13 mouse cellular contexts compared by ENCODE assay signal in the genomic region with DNA sequence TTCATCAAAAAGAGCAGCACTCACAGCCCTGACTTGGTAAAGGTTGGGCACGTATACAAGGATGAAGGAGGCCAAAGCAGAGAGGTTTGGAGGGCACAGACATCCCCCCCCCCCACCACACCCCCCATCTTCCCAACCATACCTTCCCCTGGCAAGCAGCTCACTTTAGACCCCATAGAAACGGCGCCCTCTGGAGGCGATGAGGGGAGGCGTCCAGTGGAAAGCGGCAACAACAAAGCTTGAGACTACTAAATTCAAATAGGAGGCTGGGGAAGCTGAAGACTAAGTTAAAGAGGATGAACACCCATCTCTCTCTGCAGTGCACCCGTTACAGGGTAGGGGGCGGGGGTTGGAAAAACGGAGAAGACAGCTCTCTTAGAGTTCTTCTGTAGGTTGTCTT. TPM values are rescaled to one million over a fixed set of nuclear protein-coding genes. Genes with fewer than 3 reads are reported as not detected.
DNase-seq lines count a peak whose midpoint lies in the region; ATAC-seq and TF ChIP-seq lines count a peak whose summit lies in the region.
"Had no signal": no experiment of that assay in that cellular context is flagged by ENCODE, and none has a peak within 500 bp of the region (broad histone marks: within the 10 kb centered on the region; RNA-seq: fewer than 3 reads in every experiment).

No protein-coding gene starts in this region.

- no peak for TF ChIP-seq POLR2A in heart, adult 2 months (IDR thresholded peaks at IDR 0.05; ENCODE audit: insufficient read depth, low read depth, low read length)

- H3K27me3 ChIP-seq in heart, adult 2 months (ENCODE audit: control insufficient read depth, insufficient read depth, low read length), result no peaks in the 10 kb centered on the region
- H3K27me3 ChIP-seq in midbrain, postnatal 0 days (ENCODE audit: insufficient read depth, low read length), result no peaks in the 10 kb centered on the region
- no peaks in the 10 kb centered on the region for H3K27me3 ChIP-seq in midbrain, embryonic 15.5 days (replicated peaks)
- H3K27me3 ChIP-seq in Patski, result peaks cover 18% of the 10 kb centered on the region
- no peaks in the 10 kb centered on the region for H3K27me3 ChIP-seq in midbrain, embryonic 10.5 days (ENCODE audit: low read depth, poor library complexity, severe bottlenecking)
- H3K27me3 ChIP-seq: limb, embryonic 15.5 days had no signal

- H3K36me3 ChIP-seq in heart, adult 2 months (ENCODE audit: control insufficient read depth, insufficient read depth, low read length), result no peaks in the 10 kb centered on the region
- H3K36me3 ChIP-seq in midbrain, postnatal 0 days (ENCODE audit: insufficient read depth, low read length), result no peaks in the 10 kb centered on the region
- H3K36me3 ChIP-seq in midbrain, embryonic 15.5 days (replicated peaks), result no peaks in the 10 kb centered on the region
- H3K36me3 ChIP-seq in midbrain, embryonic 10.5 days, result no peaks in the 10 kb centered on the region
- H3K36me3 ChIP-seq: limb, embryonic 15.5 days had no signal

- H3K4me2 ChIP-seq in midbrain, postnatal 0 days (ENCODE audit: low read depth, low read length, poor library complexity, severe bottlenecking), result no peak overlapping the region
- no peak overlapping the region for H3K4me2 ChIP-seq in midbrain, embryonic 15.5 days
- H3K4me2 ChIP-seq: limb, embryonic 15.5 days had no signal

- TF ChIP-seq EP300 in heart, adult 2 months (IDR thresholded peaks at IDR 0.05; ENCODE audit: insufficient read depth, low read depth, low read length), result no peak

- H3K4me1 ChIP-seq in heart, adult 2 months (ENCODE audit: control insufficient read depth, insufficient read depth, low read length), result no peaks in the 10 kb centered on the region; the same call in 1 of the 2 replicates
- no peaks in the 10 kb centered on the region for H3K4me1 ChIP-seq in midbrain, postnatal 0 days (ENCODE audit: insufficient read depth, low read length)
- H3K4me1 ChIP-seq in midbrain, embryonic 15.5 days, result no peaks in the 10 kb centered on the region
- 0 out of 2 replicates have a peak, but pooled peaks cover 3% of the 10 kb centered on the region for H3K4me1 ChIP-seq in midbrain, embryonic 10.5 days
- H3K4me1 ChIP-seq: limb, embryonic 15.5 days had no signal

- in situ Hi-C loops in Patski (cut with MboI; ENCODE audit: low pct_unique_long_range_greater_than_20kb), result no loop called here

- no peaks in the 10 kb centered on the region for H3K79me2 ChIP-seq in heart, adult 2 months (replicated peaks; ENCODE audit: control insufficient read depth, insufficient read depth, low read length)

- CTCF ChIA-PET in Patski (lab: Charles Lee), result no interaction called here

- 41% methylated on average over 9 of the region's 9 CpGs for WGBS in heart, adult 2 months
- 36% methylated on average over 9 of the region's 9 CpGs for WGBS in midbrain, postnatal 0 days
- 35% methylated on average over 9 of the region's 9 CpGs for WGBS in midbrain, embryonic 15.5 days
- 30% methylated on average over 9 of the region's 9 CpGs for WGBS in midbrain, embryonic 10.5 days

- H3K9me3 ChIP-seq in midbrain, postnatal 0 days (ENCODE audit: low read length), result no peaks in the 10 kb centered on the region
- no peaks in the 10 kb centered on the region for H3K9me3 ChIP-seq in midbrain, embryonic 15.5 days
- H3K9me3 ChIP-seq in midbrain, embryonic 10.5 days (replicated peaks), result no peaks in the 10 kb centered on the region
- H3K9me3 ChIP-seq: limb, embryonic 15.5 days had no signal

- no peak for ATAC-seq in midbrain, postnatal 0 days (ENCODE audit: low FRiP score)
- no peak for ATAC-seq in midbrain, embryonic 15.5 days (replicated peaks)
- no peak for ATAC-seq in Patski
- ATAC-seq in erythroid progenitor cell, adult 5-6 weeks (replicated peaks; ENCODE audit: low FRiP score, poor library complexity, severe bottlenecking), result no peak

- peak; percentile 34 for TF ChIP-seq CTCF in heart, adult 2 months (IDR thresholded peaks at IDR 0.05)
- TF ChIP-seq CTCF in midbrain, postnatal 0 days (IDR thresholded peaks at IDR 0.05), result peak; percentile 25; the same call in 1 of the 2 replicates
- peak; percentile 25 for TF ChIP-seq CTCF in Patski (IDR thresholded peaks at IDR 0.05)

- H3K27ac ChIP-seq in heart, adult 2 months, result no peak overlapping the region
- no peak overlapping the region for H3K27ac ChIP-seq in midbrain, postnatal 0 days (ENCODE audit: low read depth, low read length)
- no peak overlapping the region for H3K27ac ChIP-seq in midbrain, embryonic 15.5 days
- H3K27ac ChIP-seq in midbrain, embryonic 10.5 days (replicated peaks), result no peak overlapping the region
- H3K27ac ChIP-seq: limb, embryonic 15.5 days had no signal

- no peak overlapping the region for H3K4me3 ChIP-seq in heart, adult 2 months
- H3K4me3 ChIP-seq in midbrain, postnatal 0 days (ENCODE audit: low read depth, low read length), result no peak overlapping the region
- no peak overlapping the region for H3K4me3 ChIP-seq in midbrain, embryonic 15.5 days
- H3K4me3 ChIP-seq in midbrain, embryonic 10.5 days, result no peak overlapping the region
- H3K4me3 ChIP-seq: limb, embryonic 15.5 days had no signal

- intact Hi-C loops in heart, adult 2 months (cut with DNase I), result no loop called here

- H3K9ac ChIP-seq in heart, adult 2 months (ENCODE audit: low read depth, low read length), result no peak overlapping the region
- H3K9ac ChIP-seq in midbrain, postnatal 0 days (replicated peaks; ENCODE audit: low read length, poor library complexity, severe bottlenecking), result no peak overlapping the region
- H3K9ac ChIP-seq in midbrain, embryonic 15.5 days, result no peak overlapping the region
- H3K9ac ChIP-seq: limb, embryonic 15.5 days had no signal

- no peak for DNase-seq in heart, adult 2 months
- no peak for DNase-seq in heart, adult 8-10 months (ENCODE audit: low spot score)
- no peak for DNase-seq in midbrain, postnatal 0 days (ENCODE audit: low spot score)
- DNase-seq in Patski (ENCODE audit: low read depth, low spot score), result no peak
- peak; percentile 37 to 40 for DNase-seq in lung, postnatal 4 days
- no peak for DNase-seq in midbrain, embryonic 10.5 days (ENCODE audit: low spot score)
- DNase-seq: right cerebral cortex, adult 18-20 months had no signal

- POLR2A ChIA-PET in Patski (lab: Charles Lee), result no interaction called here

RNA-seq across cellular contexts. Expression of a gene that starts 38.1 kb away (rescaled TPM):
- 1 to 10 TPM; 8.4 to 9.6 TPM for total RNA-seq in heart, adult 2 months (2021)
- 29.6 and 32.3 TPM in 2 replicates for polyA plus RNA-seq in heart, adult 2 months (2012; rRNA removed)
- 10 to 100 TPM in 1 of 4 experiments, 1 to 10 TPM in 3; 8.2 to 11.1 (median 9.0) TPM for total RNA-seq in heart, adult 8-10 months (2022)
- total RNA-seq in midbrain, postnatal 0 days (2014; rRNA removed), result not detected in 2 replicates
- not detected in 2 replicates for polyA plus RNA-seq in midbrain, postnatal 0 days (2015; fragmentation: Nextera tagmentation; extraction: Ambion mirVana)
- polyA plus RNA-seq in midbrain, embryonic 15.5 days (2015; fragmentation: Nextera tagmentation; extraction: Ambion mirVana), result 0.31 and 0.36 TPM in 2 replicates
- not detected for polyA plus RNA-seq in Patski (2021)
- polyA plus RNA-seq in midbrain, embryonic 10.5 days (2016; fragmentation: Nextera tagmentation; extraction: Ambion mirVana), result not detected in 2 replicates
- not detected in 2 replicates for total RNA-seq in erythroid progenitor cell, adult 5-6 weeks (2015; ENCODE audit: low replicate concordance)
- total RNA-seq in erythroid progenitor cell, adult 5-6 weeks (2017; ENCODE audit: low replicate concordance), result not detected in 2 replicates
- total RNA-seq: gastrocnemius, postnatal 14 days; layer of hippocampus, adult 18-20 months; monocyte, adult 5-6 weeks had no signal

Comparison
In these comparisons a context has a peak if more than half of its experiments do, and no peak if none do; other contexts are left out.
1. DNase-seq: peak in lung, postnatal 4 days (2 of 2); none in heart, adult 2 months (0 of 2), heart, adult 8-10 months (single experiment), midbrain, postnatal 0 days (single experiment), Patski (single experiment) and midbrain, embryonic 10.5 days (single experiment).
2. RNA of a gene that starts 38.1 kb away (polyA plus RNA-seq): 29.6 to 32.3 TPM in heart, adult 2 months; 0.31 to 0.36 TPM in midbrain, embryonic 15.5 days, not detected in midbrain, embryonic 10.5 days, not detected in midbrain, postnatal 0 days and not detected in Patski (single experiment); every median in the first group is over 10 times any median in the second.
3. Peak in every context shown above with its lines, with median percentiles within 50 percentile points of each other: CTCF ChIP-seq.